Mouse (Mus musculus): ENCODE data around the gene Catsperz.

DNA sequence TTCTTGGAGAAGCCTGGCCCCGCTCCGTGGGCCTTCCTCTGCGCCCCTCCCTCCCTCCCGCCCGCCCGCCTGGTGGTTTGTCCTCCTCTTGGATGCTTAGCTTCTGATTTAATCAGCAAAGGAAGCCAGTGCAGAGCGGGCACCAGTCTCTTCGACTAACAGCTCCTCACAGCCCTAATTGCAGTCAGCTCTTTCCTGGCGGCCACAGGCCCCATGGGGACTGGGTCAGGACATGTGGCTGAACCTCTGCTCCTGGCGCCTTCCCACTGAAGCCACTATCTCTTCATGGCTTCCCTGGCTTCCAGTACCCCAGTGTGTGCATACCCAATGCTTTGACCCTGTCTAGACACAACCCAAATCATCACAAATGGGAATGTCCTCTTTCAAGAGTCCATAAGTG lies 31.3 kb upstream of the Catsperz start:
- no peak for TF ChIP-seq CTCF (IDR thresholded peaks at IDR 0.05)
- TF ChIP-seq EP300 (IDR thresholded peaks at IDR 0.05) = no peak
